Mouse (Mus musculus): ENCODE data around the gene Lmtk2. TPM values are rescaled to one million over a fixed set of nuclear protein-coding genes. Genes with fewer than 3 reads are reported as not detected.

Gene Lmtk2
- polyA plus RNA-seq, 1 experiment from 2014 or later, result 4.8 TPM

DNA sequence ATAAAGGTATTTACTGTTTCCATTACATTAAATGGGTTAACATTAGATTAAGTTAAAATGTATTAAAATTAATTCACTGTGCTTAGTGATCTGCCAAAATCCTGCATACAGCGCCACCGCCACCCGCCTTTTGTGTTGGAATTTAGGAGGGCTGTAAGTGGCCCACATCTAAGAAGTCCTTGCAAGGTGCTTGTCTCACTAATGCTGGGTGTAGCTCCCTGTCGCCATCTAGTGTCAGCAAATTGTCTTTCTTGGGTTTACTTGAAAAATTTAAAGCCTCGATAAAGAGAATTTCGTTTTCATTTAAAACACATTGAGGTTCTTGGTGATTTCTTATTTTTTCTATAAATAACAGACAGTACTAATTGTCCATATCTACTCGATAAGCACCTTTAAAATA, 54.3 kb downstream of the Lmtk2 start:
- H3K4me1 ChIP-seq (ENCODE audit: control insufficient read depth, insufficient read depth, low read length), result no peaks in the 10 kb centered on the region
- DNase-seq (ENCODE audit: low spot score, missing footprints), result peak; percentile 93
- no peak overlapping the region for H3K27ac ChIP-seq (ENCODE audit: low read depth, low read length)
- no peaks in the 10 kb centered on the region for H3K27me3 ChIP-seq (ENCODE audit: control insufficient read depth, insufficient read depth, low read length)
- H3K36me3 ChIP-seq (ENCODE audit: control insufficient read depth, insufficient read depth, low read length), result no peaks in the 10 kb centered on the region
- 35% methylated on average over 7 of the region's 7 CpGs for WGBS
- no peaks in the 10 kb centered on the region for H3K9me3 ChIP-seq (ENCODE audit: control insufficient read depth, low read length)
- H3K4me2 ChIP-seq, result no peak overlapping the region
- H3K4me3 ChIP-seq (ENCODE audit: low read depth, low read length), result no peak overlapping the region
- H3K9ac ChIP-seq (ENCODE audit: low read length), result no peak overlapping the region
- ATAC-seq (ENCODE audit: low FRiP score), result no peak

DNA sequence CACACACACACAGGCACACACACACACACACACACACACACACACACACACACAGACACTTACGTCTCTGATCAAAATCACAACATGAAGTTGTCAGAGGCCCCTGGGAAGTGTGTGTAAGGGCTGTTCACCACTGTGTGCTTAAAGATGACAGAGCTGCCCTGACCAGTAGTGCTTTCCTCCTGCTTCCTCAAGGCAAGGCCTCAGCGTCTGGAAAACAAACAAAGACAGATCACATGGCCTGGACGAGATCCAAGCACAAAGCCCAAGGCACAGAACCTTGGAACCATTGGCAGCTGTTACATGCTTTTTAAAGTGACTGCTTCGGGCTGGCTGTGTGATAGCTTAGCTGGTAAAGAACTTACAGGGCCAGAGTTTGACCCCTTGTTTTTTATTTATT, 58.4 kb downstream of the Lmtk2 start:
- H3K4me3 ChIP-seq (ENCODE audit: low read depth, low read length), result no peak overlapping the region
- no peaks in the 10 kb centered on the region for H3K9me3 ChIP-seq (ENCODE audit: control insufficient read depth, low read length)
- no peak overlapping the region for H3K4me2 ChIP-seq
- no peak for ATAC-seq (ENCODE audit: low FRiP score)
- no peak overlapping the region for H3K9ac ChIP-seq (ENCODE audit: low read length)
- no peaks in the 10 kb centered on the region for H3K36me3 ChIP-seq (ENCODE audit: control insufficient read depth, insufficient read depth, low read length)
- DNase-seq (ENCODE audit: low spot score, missing footprints), result no peak
- no peak overlapping the region for H3K27ac ChIP-seq (ENCODE audit: low read depth, low read length)
- H3K27me3 ChIP-seq (ENCODE audit: control insufficient read depth, insufficient read depth, low read length), result no peaks in the 10 kb centered on the region
- no peaks in the 10 kb centered on the region for H3K4me1 ChIP-seq (ENCODE audit: control insufficient read depth, insufficient read depth, low read length)
- 57% methylated on average over 4 of the region's 4 CpGs for WGBS

DNA sequence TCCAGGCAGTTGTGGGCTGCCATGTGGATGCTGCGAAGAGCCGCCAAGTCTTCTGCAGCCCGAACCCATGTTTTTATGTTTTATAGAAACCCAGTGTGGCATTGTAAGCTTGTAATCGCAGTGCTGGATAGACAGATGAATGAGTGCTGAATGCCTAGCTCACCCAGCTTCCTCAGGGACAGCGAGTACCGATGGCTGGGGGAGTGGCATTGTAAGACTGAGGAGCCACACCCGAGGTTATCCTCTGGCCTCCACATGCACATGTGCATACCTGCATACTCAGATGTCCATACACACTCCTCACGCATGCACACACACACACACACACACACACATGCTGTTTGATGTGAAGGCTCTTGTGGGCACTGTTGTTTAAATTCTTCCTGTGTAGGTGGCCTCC, 58.9 kb downstream of the Lmtk2 start:
- H3K4me3 ChIP-seq (ENCODE audit: low read depth, low read length), result no peak overlapping the region
- DNase-seq (ENCODE audit: low spot score, missing footprints) (no peak), ATAC-seq (ENCODE audit: low FRiP score) (no peak)
- no peaks in the 10 kb centered on the region for H3K4me1 ChIP-seq (ENCODE audit: control insufficient read depth, insufficient read depth, low read length)
- no peak overlapping the region for H3K27ac ChIP-seq (ENCODE audit: low read depth, low read length)
- H3K4me2 ChIP-seq, result no peak overlapping the region
- H3K27me3 ChIP-seq (ENCODE audit: control insufficient read depth, insufficient read depth, low read length), result no peaks in the 10 kb centered on the region
- H3K36me3 ChIP-seq (ENCODE audit: control insufficient read depth, insufficient read depth, low read length), result no peaks in the 10 kb centered on the region
- WGBS, result 93% methylated on average over 8 of the region's 8 CpGs
- H3K9me3 ChIP-seq (ENCODE audit: control insufficient read depth, low read length), result no peaks in the 10 kb centered on the region
- H3K9ac ChIP-seq (ENCODE audit: low read length), result no peak overlapping the region

DNA sequence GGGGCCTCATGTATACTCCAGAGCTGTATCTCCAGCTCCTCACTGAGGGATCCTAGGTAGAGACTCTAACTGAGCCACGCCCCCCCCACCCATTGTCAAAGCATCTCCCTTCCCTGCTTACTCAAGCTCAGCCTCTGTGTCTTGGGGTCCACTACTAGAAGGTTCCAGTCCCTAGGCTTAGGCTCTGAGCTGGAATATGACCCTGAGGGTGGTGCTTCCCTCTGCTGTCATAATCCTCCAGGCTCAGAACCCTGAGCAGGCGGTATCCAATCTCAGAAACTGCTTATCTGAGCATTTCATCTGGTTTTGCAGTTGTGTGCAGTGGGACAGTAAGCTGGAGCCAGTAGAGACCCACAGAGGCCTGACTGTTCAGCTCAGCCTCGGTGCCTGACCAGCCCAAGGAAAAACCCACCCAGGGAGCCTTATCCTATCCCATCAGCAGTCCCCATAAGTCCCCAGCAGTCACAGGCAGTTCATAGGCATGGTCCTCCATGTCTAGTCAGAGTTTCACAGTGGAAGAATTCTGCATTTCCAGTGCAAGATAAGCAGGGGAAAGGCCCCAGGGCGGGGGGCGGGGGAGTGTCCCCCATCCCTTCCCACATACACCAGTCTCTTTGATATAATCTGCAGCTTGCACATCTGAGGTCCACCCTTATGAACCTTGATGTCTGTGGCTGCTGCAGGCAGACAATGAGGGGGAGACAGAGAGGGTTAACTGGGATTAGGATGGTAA, 62.0 kb downstream of the Lmtk2 start:
- H3K9ac ChIP-seq (ENCODE audit: low read length), result no peak overlapping the region
- ATAC-seq (ENCODE audit: low FRiP score) (no peak), DNase-seq (ENCODE audit: low spot score, missing footprints) (no peak)
- H3K36me3 ChIP-seq (ENCODE audit: control insufficient read depth, insufficient read depth, low read length), result 0 out of 2 replicates have a peak, but pooled peaks cover 3% of the 10 kb centered on the region
- 85% methylated on average over 5 of the region's 5 CpGs for WGBS
- no peaks in the 10 kb centered on the region for H3K4me1 ChIP-seq (ENCODE audit: control insufficient read depth, insufficient read depth, low read length)
- H3K27ac ChIP-seq (ENCODE audit: low read depth, low read length), result no peak overlapping the region
- no peaks in the 10 kb centered on the region for H3K9me3 ChIP-seq (ENCODE audit: control insufficient read depth, low read length)
- H3K4me3 ChIP-seq (ENCODE audit: low read depth, low read length), result no peak overlapping the region
- H3K4me2 ChIP-seq, result no peak overlapping the region
- H3K27me3 ChIP-seq (ENCODE audit: control insufficient read depth, insufficient read depth, low read length), result no peaks in the 10 kb centered on the region

DNA sequence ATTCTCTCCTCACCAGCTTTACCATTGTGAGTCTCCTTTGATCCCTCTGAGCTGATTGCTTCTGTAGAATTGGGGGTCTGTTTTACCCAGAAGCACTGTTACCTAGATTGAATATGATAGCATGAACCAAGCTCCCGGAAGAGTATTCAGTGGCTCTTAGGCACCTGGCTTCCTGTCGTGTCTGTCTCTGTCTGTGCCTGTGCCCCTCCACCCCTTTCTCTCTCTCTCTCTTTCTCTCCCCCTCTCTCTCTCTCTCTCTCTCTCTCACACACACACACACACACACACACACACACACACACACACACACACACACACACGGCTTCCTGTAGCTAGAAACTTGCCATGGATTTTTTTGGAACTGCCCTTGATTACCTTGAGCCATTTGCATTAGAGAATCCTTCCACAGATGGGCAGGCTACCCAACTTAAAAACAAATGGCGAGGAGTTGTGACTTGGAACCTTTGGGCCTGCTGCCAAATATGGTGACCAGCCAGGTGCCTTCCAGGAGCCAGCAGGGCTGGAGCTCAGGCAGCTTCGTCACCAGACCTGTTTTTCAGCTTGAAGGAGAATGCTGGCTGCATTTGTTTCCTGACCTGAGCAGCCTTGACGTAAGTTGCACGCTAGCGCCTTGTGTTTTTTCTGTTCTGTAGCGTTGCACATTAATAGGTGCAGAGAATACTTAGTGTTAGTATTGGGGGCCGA, 62.7 kb downstream of the Lmtk2 start:
- H3K27ac ChIP-seq (ENCODE audit: low read depth, low read length), result no peak overlapping the region
- WGBS, result 87% methylated on average over 10 of the region's 10 CpGs
- no peaks in the 10 kb centered on the region for H3K9me3 ChIP-seq (ENCODE audit: control insufficient read depth, low read length)
- H3K4me2 ChIP-seq, result no peak overlapping the region
- H3K9ac ChIP-seq (ENCODE audit: low read length), result no peak overlapping the region
- H3K4me1 ChIP-seq (ENCODE audit: control insufficient read depth, insufficient read depth, low read length), result no peaks in the 10 kb centered on the region
- no peak overlapping the region for H3K4me3 ChIP-seq (ENCODE audit: low read depth, low read length)
- H3K36me3 ChIP-seq (ENCODE audit: control insufficient read depth, insufficient read depth, low read length), result 0 out of 2 replicates have a peak, but pooled peaks cover 3% of the 10 kb centered on the region
- ATAC-seq (ENCODE audit: low FRiP score) (no peak), DNase-seq (ENCODE audit: low spot score, missing footprints) (no peak)
- H3K27me3 ChIP-seq (ENCODE audit: control insufficient read depth, insufficient read depth, low read length), result no peaks in the 10 kb centered on the region

DNA sequence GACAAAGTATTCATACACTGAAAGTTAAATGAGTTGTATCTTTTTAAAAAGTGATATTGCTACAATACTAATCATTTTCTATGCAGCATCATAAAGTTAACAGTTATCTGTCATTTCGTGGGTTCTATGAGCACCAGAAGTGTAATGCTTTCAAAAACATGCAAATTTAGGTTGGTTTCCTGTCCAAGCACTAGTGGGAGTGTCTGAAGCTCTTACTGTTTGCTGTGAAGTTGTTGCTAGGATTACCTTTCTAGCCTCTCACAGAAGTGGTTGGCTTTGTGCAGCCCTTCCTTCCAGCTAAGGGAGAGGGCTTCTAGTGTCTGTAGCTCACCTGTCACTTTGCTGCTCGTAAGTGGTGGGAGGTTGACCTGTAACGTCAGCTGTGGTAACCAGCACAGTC, 65.5 kb downstream of the Lmtk2 start:
- Histone ChIP-seq H3K4me3 (ENCODE audit: low read depth, low read length) (no peak overlapping the region), H3K4me1 (ENCODE audit: control insufficient read depth, insufficient read depth, low read length) (no peaks in the 10 kb centered on the region), H3K4me2 (no peak overlapping the region), H3K9me3 (ENCODE audit: control insufficient read depth, low read length) (no peaks in the 10 kb centered on the region), H3K9ac (ENCODE audit: low read length) (no peak overlapping the region), H3K27ac (ENCODE audit: low read depth, low read length) (no peak overlapping the region), H3K36me3 (ENCODE audit: control insufficient read depth, insufficient read depth, low read length) (0 out of 2 replicates have a peak, but pooled peaks cover 3% of the 10 kb centered on the region), H3K27me3 (ENCODE audit: control insufficient read depth, insufficient read depth, low read length) (no peaks in the 10 kb centered on the region)
- DNase-seq (ENCODE audit: low spot score, missing footprints) (no peak), ATAC-seq (ENCODE audit: low FRiP score) (no peak)
- 91% methylated on average over 3 of the region's 3 CpGs for WGBS

DNA sequence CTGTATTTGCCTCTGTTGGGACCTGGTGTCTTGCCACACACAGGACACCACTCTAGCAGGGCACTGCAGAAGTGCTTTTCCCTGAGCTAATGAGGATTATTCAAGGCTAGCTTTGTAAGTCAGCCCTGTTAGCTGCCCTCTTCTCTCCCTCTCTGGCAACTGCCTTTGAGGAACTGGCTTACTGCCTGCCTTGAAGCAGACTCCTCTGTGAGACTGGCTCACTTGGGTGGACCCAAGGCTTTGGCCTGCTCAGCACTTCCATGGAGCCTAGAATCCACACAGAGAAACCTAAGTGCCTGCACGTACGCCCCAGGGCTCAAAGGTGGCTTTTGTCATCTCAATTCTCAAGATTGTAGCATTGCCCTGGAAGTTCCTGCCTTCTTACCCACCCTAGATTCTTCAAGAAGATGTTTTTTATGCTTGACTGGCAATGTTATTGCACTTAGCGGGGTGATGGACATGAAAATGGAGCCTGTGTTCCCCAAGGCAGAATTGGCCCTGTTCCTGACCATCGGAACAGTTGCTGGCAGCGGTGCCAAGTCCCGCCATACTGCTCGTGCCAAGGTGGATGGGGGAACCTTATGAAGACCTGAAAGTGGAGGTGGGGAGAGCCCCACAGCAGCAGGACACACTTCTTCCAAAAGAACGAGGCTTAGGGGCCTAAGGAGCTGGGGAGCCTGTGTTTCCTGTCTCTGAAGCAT, 69.2 kb downstream of the Lmtk2 start:
- ATAC-seq (ENCODE audit: low FRiP score) (no peak), DNase-seq (ENCODE audit: low spot score, missing footprints) (no peak)
- H3K9me3 ChIP-seq (ENCODE audit: control insufficient read depth, low read length), result no peaks in the 10 kb centered on the region
- H3K4me1 ChIP-seq (ENCODE audit: control insufficient read depth, insufficient read depth, low read length), result no peaks in the 10 kb centered on the region
- H3K4me2 ChIP-seq, result no peak overlapping the region
- H3K27ac ChIP-seq (ENCODE audit: low read depth, low read length), result no peak overlapping the region
- no peak overlapping the region for H3K4me3 ChIP-seq (ENCODE audit: low read depth, low read length)
- WGBS, result 94% methylated on average over 8 of the region's 8 CpGs
- H3K9ac ChIP-seq (ENCODE audit: low read length), result no peak overlapping the region
- no peaks in the 10 kb centered on the region for H3K27me3 ChIP-seq (ENCODE audit: control insufficient read depth, insufficient read depth, low read length)
- H3K36me3 ChIP-seq (ENCODE audit: control insufficient read depth, insufficient read depth, low read length), result peaks cover 7% of the 10 kb centered on the region

DNA sequence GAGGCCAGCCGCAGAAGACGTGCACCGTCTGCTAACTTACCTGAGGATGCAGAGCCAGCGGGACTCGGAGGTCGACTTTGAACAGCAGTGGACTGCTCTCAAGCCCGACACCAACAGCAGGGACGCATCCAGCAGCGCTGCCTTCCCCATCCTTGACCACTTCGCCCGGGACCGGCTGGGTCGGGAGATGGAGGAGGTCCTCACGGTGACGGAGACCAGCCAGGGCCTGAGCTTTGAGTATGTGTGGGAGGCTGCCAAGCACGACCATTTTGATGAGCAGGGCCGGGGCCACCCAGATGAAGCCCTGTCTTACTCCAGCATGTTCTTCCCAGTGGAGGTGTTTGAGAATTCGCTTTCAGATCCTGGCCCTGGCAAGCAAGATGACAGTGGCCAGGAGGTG, 73.4 kb downstream of the Lmtk2 start:
- Histone ChIP-seq H3K4me1 (ENCODE audit: control insufficient read depth, insufficient read depth, low read length) (no peaks in the 10 kb centered on the region), H3K27me3 (ENCODE audit: control insufficient read depth, insufficient read depth, low read length) (no peaks in the 10 kb centered on the region), H3K4me2 (no peak overlapping the region), H3K4me3 (ENCODE audit: low read depth, low read length) (no peak overlapping the region), H3K27ac (ENCODE audit: low read depth, low read length) (no peak overlapping the region), H3K9ac (ENCODE audit: low read length) (no peak overlapping the region), H3K9me3 (ENCODE audit: control insufficient read depth, low read length) (no peaks in the 10 kb centered on the region), H3K36me3 (ENCODE audit: control insufficient read depth, insufficient read depth, low read length) (peaks cover 11% of the 10 kb centered on the region)
- ATAC-seq (ENCODE audit: low FRiP score) (no peak), DNase-seq (ENCODE audit: low spot score, missing footprints) (no peak)
- WGBS, result 92% methylated on average over 18 of the region's 18 CpGs

DNA sequence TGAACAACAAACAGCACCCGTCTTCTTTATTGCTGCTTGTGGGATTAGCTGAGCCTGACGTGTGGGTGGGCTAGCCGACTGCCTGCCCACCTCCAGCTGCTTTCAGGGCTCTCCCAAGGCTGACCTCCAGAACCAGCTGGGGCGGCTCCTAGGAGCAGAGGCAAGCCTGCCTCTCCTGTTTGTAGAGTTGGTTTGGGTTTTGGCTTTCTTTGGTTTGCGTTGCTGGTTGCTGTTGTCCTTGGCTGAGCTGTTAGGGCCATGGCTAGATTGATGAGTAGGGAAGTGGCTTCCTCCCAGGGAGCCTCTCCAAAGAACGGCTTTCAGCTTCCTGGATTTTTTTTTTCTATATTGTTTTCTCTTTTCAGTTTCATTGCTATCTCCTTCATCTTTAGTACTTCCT, 78.0 kb downstream of the Lmtk2 start:
- Histone ChIP-seq H3K4me3 (ENCODE audit: low read depth, low read length) (no peak overlapping the region), H3K36me3 (ENCODE audit: control insufficient read depth, insufficient read depth, low read length) (peaks cover 9% of the 10 kb centered on the region), H3K27me3 (ENCODE audit: control insufficient read depth, insufficient read depth, low read length) (no peaks in the 10 kb centered on the region), H3K27ac (ENCODE audit: low read depth, low read length) (no peak overlapping the region), H3K9ac (ENCODE audit: low read length) (no peak overlapping the region), H3K4me1 (ENCODE audit: control insufficient read depth, insufficient read depth, low read length) (no peaks in the 10 kb centered on the region), H3K4me2 (no peak overlapping the region), H3K9me3 (ENCODE audit: control insufficient read depth, low read length) (no peaks in the 10 kb centered on the region)
- DNase-seq (ENCODE audit: low spot score, missing footprints), result peak; percentile 12
- no peak for ATAC-seq (ENCODE audit: low FRiP score)
- WGBS, result 58% methylated on average over 6 of the region's 6 CpGs
